Mouse (Mus musculus) heart, postnatal 0 days (tissue): ENCODE measurements around the gene Hltf.

Source experiments
- CTCF ChIP-seq: IDR thresholded peaks from 2 replicates; pipeline ENCODE4 v1.5.1; 2016; ENCODE audit warnings: antibody characterized with exemption, control low read depth, low read depth
- EP300 ChIP-seq: IDR thresholded peaks from 2 replicates; pipeline ENCODE4 v1.6.1; 2016; ENCODE audit warnings: antibody characterized with exemption, low read depth

DNA sequence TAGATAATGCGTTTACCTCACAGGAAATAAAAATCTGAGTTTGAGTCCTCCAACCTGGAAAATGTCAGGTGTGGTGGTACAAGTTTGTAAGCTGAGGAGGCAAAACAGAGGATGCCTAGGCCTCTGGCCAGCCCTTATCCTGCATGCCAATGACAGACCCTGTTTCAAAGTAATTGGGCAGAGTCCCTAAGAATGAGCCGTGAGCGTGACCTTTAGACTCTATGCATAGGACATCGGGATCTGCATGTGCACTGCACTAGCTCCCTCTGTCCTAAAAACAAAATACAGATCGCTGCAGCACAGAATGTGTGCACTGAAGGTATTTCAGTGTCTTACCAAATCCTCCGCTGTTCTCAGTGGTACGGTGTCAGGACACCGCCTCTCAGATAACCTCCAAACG lies 47.1 kb upstream of the Hltf start:
- TF ChIP-seq CTCF (no peak), EP300 (no peak)
